Mouse (Mus musculus) small intestine, adult 2 months (tissue): ENCODE measurements around the gene Cacnb4.

Source experiments
- CTCF ChIP-seq: fragments of 200-500 bp; IDR thresholded peaks from 2 replicates; pipeline ENCODE4 v1.5.1; 2012; ENCODE audit warnings: low read depth, mild to moderate bottlenecking, control low read depth, inconsistent platforms, low read length, moderate library complexity, mixed read lengths; ENCODE audit not compliant: insufficient replicate concordance, insufficient read length; ENCODE audit errors: extremely low read depth
- POLR2A ChIP-seq: fragments of 200-500 bp; IDR thresholded peaks from 2 replicates; pipeline ENCODE4 v1.6.1; 2012; ENCODE audit warnings: low read depth, mild to moderate bottlenecking, control low read depth, inconsistent platforms, low read length, moderate library complexity

GRCm38 (mm10) chr2:52378848-52379261, 297.8 kb downstream of the Cacnb4 start:
- TF ChIP-seq POLR2A (no peak), CTCF (no peak)
